Mouse (Mus musculus) MEL (cell line): ENCODE results near the gene Arl15. TPM values are rescaled to one million over a fixed set of nuclear protein-coding genes. Genes with fewer than 3 reads are reported as not detected.

Source experiments
- DNase-seq: peaks from one replicate; pipeline ENCODE4 v3.0.0; 2011; ENCODE audit warnings: low read depth, low spot score
- H3K27ac ChIP-seq: 2 replicates; pipeline ENCODE4 v1.5.1; 2012; ENCODE audit warnings: low read depth, mild to moderate bottlenecking, control low read depth, low read length, moderate library complexity; ENCODE audit not compliant: control insufficient read depth
- H3K27me3 ChIP-seq, 2 experiments: fragments of 150-350 bp in 1 of 2; sonication (generic) in 1 of 2; 2 replicates each; pipeline ENCODE4 v1.6.1; 2012; ENCODE audit warnings: low read length in 2 of 2, mild to moderate bottlenecking in 2 of 2, improper control_type of control experiment in 1 of 2, moderate library complexity in 1 of 2; ENCODE audit not compliant: insufficient read depth in 2 of 2, control insufficient read depth in 1 of 2
- H3K36me3 ChIP-seq, 2 experiments: 2 replicates each; pipeline ENCODE4 v1.6.1; 2012 to 2014; ENCODE audit warnings: low read length in 2 of 2, improper control_type of control experiment in 1 of 2, inconsistent platforms in 1 of 2, mild to moderate bottlenecking in 1 of 2; ENCODE audit not compliant: insufficient read depth in 2 of 2, control insufficient read depth in 1 of 2
- H3K4me1 ChIP-seq, 2 experiments: fragments of 150-350 bp in 1 of 2; sonication (generic) in 1 of 2; 2 replicates each; pipeline ENCODE4 v1.6.1; 2012; ENCODE audit warnings: low read length in 2 of 2, improper control_type of control experiment in 1 of 2, mild to moderate bottlenecking in 1 of 2; ENCODE audit not compliant: insufficient read depth in 2 of 2, control insufficient read depth in 1 of 2
- H3K4me3 ChIP-seq, 2 experiments: fragments of 150-350 bp in 1 of 2; sonication (generic) in 1 of 2; 2 replicates each; pipeline ENCODE4 v1.5.1; 2012; ENCODE audit warnings: low read depth in 2 of 2, low read length in 2 of 2, mild to moderate bottlenecking in 2 of 2, moderate library complexity in 2 of 2, control low read depth in 1 of 2, improper control_type of control experiment in 1 of 2; ENCODE audit not compliant: control insufficient read depth in 1 of 2, insufficient read depth in 1 of 2
- H3K79me2 ChIP-seq: 2 replicates; pipeline ENCODE4 v1.6.1; 2012; ENCODE audit warnings: mild to moderate bottlenecking, low read length, moderate library complexity; ENCODE audit not compliant: control insufficient read depth, poor library complexity, insufficient read depth
- H3K9ac ChIP-seq: 2 replicates; pipeline ENCODE4 v1.6.1; 2012; ENCODE audit warnings: low read depth, mild to moderate bottlenecking, control low read depth, low read length, moderate library complexity; ENCODE audit not compliant: control insufficient read depth, poor library complexity, severe bottlenecking
- H3K9me3 ChIP-seq: fragments of 150-350 bp; sonication (generic); replicated peaks from 2 replicates; pipeline ENCODE4 v1.6.1; 2012; ENCODE audit warnings: mild to moderate bottlenecking, low read length, improper control_type of control experiment, moderate library complexity; ENCODE audit not compliant: insufficient read depth
- BHLHE40 ChIP-seq: IDR thresholded peaks from 2 replicates; pipeline ENCODE4 v1.6.1; 2012; ENCODE audit warnings: low read depth, mild to moderate bottlenecking, inconsistent platforms, low read length, improper control_type of control experiment, borderline replicate concordance
- CHD1 ChIP-seq: IDR thresholded peaks from 2 replicates; pipeline ENCODE4 v1.6.1; 2012; ENCODE audit warnings: low read depth, mild to moderate bottlenecking, inconsistent platforms, low read length, improper control_type of control experiment
- CHD2 ChIP-seq: IDR thresholded peaks from 2 replicates; pipeline ENCODE4 v1.6.1; 2011; ENCODE audit warnings: low read length, improper control_type of control experiment
- E2F4 ChIP-seq: IDR thresholded peaks from 2 replicates; pipeline ENCODE4 v1.6.1; 2011; ENCODE audit warnings: low read depth, low read length, improper control_type of control experiment, borderline replicate concordance
- ELF1 ChIP-seq: IDR thresholded peaks from 2 replicates; pipeline ENCODE4 v1.6.1; 2014; ENCODE audit warnings: low read depth, mild to moderate bottlenecking, inconsistent platforms, low read length, improper control_type of control experiment, moderate library complexity
- EP300 ChIP-seq, 2 experiments: IDR thresholded peaks; 2 replicates each; pipeline ENCODE4 v1.6.1; 2011; ENCODE audit warnings: improper control_type of control experiment in 2 of 2, low read length in 2 of 2, low read depth in 1 of 2, mild to moderate bottlenecking in 1 of 2
- ETS1 ChIP-seq: IDR thresholded peaks from 2 replicates; pipeline ENCODE4 v1.6.1; 2012; ENCODE audit warnings: low read depth, mild to moderate bottlenecking, inconsistent platforms, low read length, improper control_type of control experiment, moderate library complexity
- GATA1 ChIP-seq: IDR thresholded peaks from 2 replicates; pipeline ENCODE4 v1.6.1; 2011; ENCODE audit warnings: low read depth, low read length, improper control_type of control experiment
- HCFC1 ChIP-seq: IDR thresholded peaks from 2 replicates; pipeline ENCODE4 v1.6.1; 2012; ENCODE audit warnings: low read depth, mild to moderate bottlenecking, inconsistent platforms, low read length, improper control_type of control experiment, moderate library complexity
- JUND ChIP-seq: IDR thresholded peaks from 2 replicates; pipeline ENCODE4 v1.6.1; 2011; ENCODE audit warnings: low read depth, mild to moderate bottlenecking, improper control_type of control experiment, low read length
- MXI1 ChIP-seq: IDR thresholded peaks from 2 replicates; pipeline ENCODE4 v1.6.1; 2011; ENCODE audit warnings: mild to moderate bottlenecking, low read depth, low read length, improper control_type of control experiment
- NRF1 ChIP-seq: IDR thresholded peaks from 2 replicates; pipeline ENCODE4 v1.6.1; 2014; ENCODE audit warnings: low read depth, mild to moderate bottlenecking, inconsistent platforms, low read length, improper control_type of control experiment, moderate library complexity; ENCODE audit not compliant: poor library complexity, insufficient read depth, severe bottlenecking
- POLR2A ChIP-seq, 2 experiments: IDR thresholded peaks; 2 replicates each; pipeline ENCODE4 v1.6.1; 2011 to 2012; ENCODE audit warnings: low read length in 2 of 2, mild to moderate bottlenecking in 2 of 2, control low read depth in 1 of 2, improper control_type of control experiment in 1 of 2, low read depth in 1 of 2, moderate library complexity in 1 of 2; ENCODE audit not compliant: control insufficient read depth in 1 of 2, insufficient read depth in 1 of 2, poor library complexity in 1 of 2
- POLR2AphosphoS5 ChIP-seq: IDR thresholded peaks from 2 replicates; pipeline ENCODE4 v1.6.1; 2012; ENCODE audit warnings: low read depth, borderline replicate concordance, mild to moderate bottlenecking, inconsistent platforms, low read length, moderate library complexity, mixed read lengths
- RAD21 ChIP-seq: IDR thresholded peaks from 2 replicates; pipeline ENCODE4 v1.6.1; 2011; ENCODE audit warnings: mild to moderate bottlenecking, low read depth, low read length, improper control_type of control experiment
- SIN3A ChIP-seq: IDR thresholded peaks from 2 replicates; pipeline ENCODE4 v1.6.1; 2012; ENCODE audit warnings: low read length, improper control_type of control experiment, inconsistent platforms
- SMC3 ChIP-seq: IDR thresholded peaks from 2 replicates; pipeline ENCODE4 v1.6.1; 2011; ENCODE audit warnings: low read depth, low read length, improper control_type of control experiment
- TBP ChIP-seq: IDR thresholded peaks from 2 replicates; pipeline ENCODE4 v1.8.0; 2011; ENCODE audit warnings: low read depth, low read length, improper control_type of control experiment
- USF1 ChIP-seq: IDR thresholded peaks from 2 replicates; pipeline ENCODE4 v1.6.1; 2014; ENCODE audit warnings: low read depth, mild to moderate bottlenecking, inconsistent platforms, low read length, improper control_type of control experiment, moderate library complexity
- USF2 ChIP-seq, 2 experiments: IDR thresholded peaks; 2 replicates each; pipeline ENCODE4 v1.6.1; 2011 to 2012; ENCODE audit warnings: improper control_type of control experiment in 2 of 2, low read length in 2 of 2, borderline replicate concordance in 1 of 2, inconsistent platforms in 1 of 2, low read depth in 1 of 2, mild to moderate bottlenecking in 1 of 2; ENCODE audit not compliant: insufficient read depth in 1 of 2
- ZKSCAN1 ChIP-seq: IDR thresholded peaks from 2 replicates; pipeline ENCODE4 v1.6.1; 2012; ENCODE audit warnings: low read depth, mild to moderate bottlenecking, inconsistent platforms, low read length, improper control_type of control experiment, moderate library complexity
- polyA plus RNA-seq, 2 experiments: library from polyadenylated mRNA; stranded (reverse) in 1 of 2; unstranded in 1 of 2; fragments of >175 nt in 1 of 2; fragments of >200 nt in 1 of 2; gene quantifications; 2 replicates each; pipeline versions ENCODE4 v1.2.1 to v1.2.4; 2012; ENCODE audit warnings: low replicate concordance in 2 of 2, low read depth in 1 of 2; ENCODE audit not compliant: insufficient read length in 2 of 2, insufficient read depth in 1 of 2, missing spikeins in 1 of 2
- total RNA-seq: library from RNA; depleted of rRNA; stranded (reverse); fragments of 300-350 nt; gene quantifications from 2 replicates; pipeline ENCODE4 v1.2.3, GENCODE M21; 2012

Gene Arl15
- total and polyA plus RNA-seq, 3 experiments = 3.6 to 5.8 TPM; not detected in 1

GRCm38 (mm10) chr13:113882959-113883358 lies 88.7 kb downstream of the Arl15 start:
- H3K27ac ChIP-seq = no peak overlapping the region
- no peak for TF ChIP-seq USF2 (IDR thresholded peaks at IDR 0.05; ENCODE audit: borderline replicate concordance in 1 of 2, insufficient read depth in 1 of 2, low read depth in 1 of 2, low read length in 2 of 2)
- no peak for TF ChIP-seq JUND
- TF ChIP-seq RAD21 = no peak
- TF ChIP-seq TBP = no peak
- no peak for TF ChIP-seq ELF1
- no peak for TF ChIP-seq POLR2AphosphoS5
- no peak for TF ChIP-seq NRF1
- no peak for TF ChIP-seq GATA1
- TF ChIP-seq BHLHE40 = no peak
- no peak for TF ChIP-seq CHD1
- no peak for TF ChIP-seq POLR2A (IDR thresholded peaks at IDR 0.05; ENCODE audit: control insufficient read depth in 1 of 2, insufficient read depth in 1 of 2, low read depth in 1 of 2, low read length in 2 of 2, poor library complexity in 1 of 2)
- no peak for TF ChIP-seq SMC3
- TF ChIP-seq ZKSCAN1 = no peak
- TF ChIP-seq, all 39 proteins: peak for 0
- Histone ChIP-seq H3K36me3 (no peaks in the 10 kb centered on the region), H3K4me3 (no peak overlapping the region), H3K27me3 (no peaks in the 10 kb centered on the region), H3K9me3 (no peaks in the 10 kb centered on the region), H3K9ac (no peak overlapping the region), H3K79me2 (no peaks in the 10 kb centered on the region), H3K4me1 (no peaks in the 10 kb centered on the region)
- DNase-seq = no peak

GRCm38 (mm10) chr13:113887090-113887489 lies 92.8 kb downstream of the Arl15 start:
- no peak overlapping the region for H3K9ac ChIP-seq
- H3K4me1 ChIP-seq = no peaks in the 10 kb centered on the region
- no peak overlapping the region for H3K27ac ChIP-seq
- H3K79me2 ChIP-seq = no peaks in the 10 kb centered on the region
- H3K36me3 ChIP-seq = no peaks in the 10 kb centered on the region
- H3K9me3 ChIP-seq = no peaks in the 10 kb centered on the region
- H3K4me3 ChIP-seq = no peak overlapping the region
- TF ChIP-seq ETS1 = no peak
- no peak for TF ChIP-seq USF1
- TF ChIP-seq EP300 (IDR thresholded peaks at IDR 0.05; ENCODE audit: low read depth in 1 of 2, low read length in 2 of 2) = no peak
- TF ChIP-seq ELF1 = no peak
- TF ChIP-seq CHD2 = no peak
- TF ChIP-seq HCFC1 = no peak
- no peak for TF ChIP-seq E2F4
- no peak for TF ChIP-seq SIN3A
- TF ChIP-seq MXI1 = no peak
- DNase-seq = no peak
- no peaks in the 10 kb centered on the region for H3K27me3 ChIP-seq
